Mouse (Mus musculus) lung, postnatal 0 days (tissue): ENCODE results near the gene Sorl1. TPM values are rescaled to one million over a fixed set of nuclear protein-coding genes. Genes with fewer than 3 reads are reported as not detected.

Source experiments
- ATAC-seq: fragments of 200-750 bp; cut with Nextera tagmentation; 2 replicates; pipeline ENCODE4 v1.8.0; 2017; ENCODE audit warnings: moderate library complexity
- DNase-seq: peaks from one replicate; pipeline ENCODE4 v3.0.0-alpha.2; 2016; ENCODE audit warnings: low spot score
- H3K27ac ChIP-seq: fragments of 300-500 bp; sonication (generic); 2 replicates; pipeline ENCODE4 v1.5.1; 2014; ENCODE audit warnings: antibody characterized with exemption, mild to moderate bottlenecking, low read length, mixed read lengths
- H3K27me3 ChIP-seq: fragments of 300-500 bp; sonication (generic); replicated peaks from 2 replicates; pipeline ENCODE4 v1.6.1; 2014; ENCODE audit warnings: low read length, mixed read lengths; ENCODE audit not compliant: insufficient read depth
- H3K36me3 ChIP-seq: fragments of 300-500 bp; sonication (generic); 2 replicates; pipeline ENCODE4 v1.6.1; 2014; ENCODE audit warnings: low read length, mixed read lengths; ENCODE audit not compliant: insufficient read depth
- H3K4me1 ChIP-seq: fragments of 300-500 bp; sonication (generic); 2 replicates; pipeline ENCODE4 v1.6.1; 2014; ENCODE audit warnings: antibody characterized with exemption, low read depth, low read length, mixed read lengths; ENCODE audit not compliant: insufficient read depth
- H3K4me2 ChIP-seq: fragments of 300-500 bp; sonication (generic); replicated peaks from 2 replicates; pipeline ENCODE4 v1.6.1; 2014; ENCODE audit warnings: low read depth, mild to moderate bottlenecking, low read length, moderate library complexity, mixed read lengths
- H3K4me3 ChIP-seq: fragments of 300-500 bp; sonication (generic); 2 replicates; pipeline ENCODE4 v1.5.1; 2014; ENCODE audit warnings: low read depth, low read length
- H3K9ac ChIP-seq: fragments of 300-500 bp; sonication (generic); replicated peaks from 2 replicates; pipeline ENCODE4 v1.6.1; 2014; ENCODE audit warnings: low read depth, mild to moderate bottlenecking
- H3K9me3 ChIP-seq: fragments of 300-500 bp; sonication (generic); 2 replicates; pipeline ENCODE4 v1.6.1; 2016; ENCODE audit warnings: low read length, mixed read lengths
- CTCF ChIP-seq: IDR thresholded peaks from 2 replicates; pipeline ENCODE4 v1.5.1; 2016; ENCODE audit warnings: antibody characterized with exemption, mild to moderate bottlenecking
- EP300 ChIP-seq: IDR thresholded peaks from 2 replicates; pipeline ENCODE4 v1.6.1; 2016; ENCODE audit warnings: antibody characterized with exemption, mild to moderate bottlenecking, control low read depth
- WGBS: fragments of 180-500 bp; shearing (Covaris S2); extraction: QIAGEN DNeasy Blood & Tissue Kit; methylation state at CpG from one replicate; pipeline ENCODE4 v1.1.7; 2014; 5-methylcytosine and 5-hydroxymethylcytosine counted together
- polyA plus RNA-seq: library from polyadenylated mRNA; unstranded; fragments of >200 nt; fragmentation: Nextera tagmentation; extraction: Ambion mirVana; gene quantifications from 2 replicates; pipeline ENCODE4 v1.2.1, GENCODE M21; 2015

Gene Sorl1
- polyA plus RNA-seq, 1 experiment from 2014 or later = 18.4 TPM

GRCm38 (mm10) chr9:41918657-41919380 is 205.3 kb downstream of the Sorl1 start:
- H3K4me2 ChIP-seq = no peak overlapping the region
- H3K36me3 ChIP-seq = no peaks in the 10 kb centered on the region
- no peak for ATAC-seq

GRCm38 (mm10) chr9:41918155-41918554 is 205.9 kb downstream of the Sorl1 start:
- WGBS = 62% methylated on average over 3 of the region's 4 CpGs

More at GRCm38 (mm10) chr9:41918657-41919380, 205.3 kb downstream of the Sorl1 start:
- no peak for TF ChIP-seq EP300
- TF ChIP-seq CTCF = no peak
- Histone ChIP-seq H3K27ac (no peak overlapping the region), H3K9me3 (no peaks in the 10 kb centered on the region), H3K4me1 (no peaks in the 10 kb centered on the region), H3K4me3 (no peak overlapping the region), H3K27me3 (no peaks in the 10 kb centered on the region), H3K9ac (no peak overlapping the region)
- no peak for DNase-seq
- 58% methylated on average over 14 of the region's 14 CpGs for WGBS

GRCm38 (mm10) chr9:41915571-41915970 is 208.5 kb downstream of the Sorl1 start:
- H3K4me2 ChIP-seq = no peak overlapping the region
- H3K27ac ChIP-seq = no peak overlapping the region
- ATAC-seq = no peak
- H3K4me1 ChIP-seq = no peaks in the 10 kb centered on the region
- no peak overlapping the region for H3K9ac ChIP-seq
- DNase-seq = no peak
- WGBS = 87% methylated on average over 8 of the region's 8 CpGs
- no peaks in the 10 kb centered on the region for H3K27me3 ChIP-seq
- H3K9me3 ChIP-seq = no peaks in the 10 kb centered on the region
- TF ChIP-seq EP300 (no peak), CTCF (no peak)
- H3K4me3 ChIP-seq = no peak overlapping the region
- no peaks in the 10 kb centered on the region for H3K36me3 ChIP-seq

More at GRCm38 (mm10) chr9:41918155-41918554, 205.9 kb downstream of the Sorl1 start:
- Histone ChIP-seq H3K4me2 (no peak overlapping the region), H3K36me3 (no peaks in the 10 kb centered on the region), H3K9me3 (no peaks in the 10 kb centered on the region), H3K27ac (no peak overlapping the region), H3K4me1 (no peaks in the 10 kb centered on the region), H3K27me3 (no peaks in the 10 kb centered on the region), H3K9ac (no peak overlapping the region), H3K4me3 (no peak overlapping the region)
- ATAC-seq (no peak), DNase-seq (no peak)
- no peak for TF ChIP-seq CTCF
- no peak for TF ChIP-seq EP300

Other genes with a start within 250 kb of the Sorl1 start
- gene Sc5d, start 140.0 kb upstream of the Sorl1 start, polyA plus RNA-seq = 40.8 and 41.0 TPM in 2 replicates